In the genomic region with DNA sequence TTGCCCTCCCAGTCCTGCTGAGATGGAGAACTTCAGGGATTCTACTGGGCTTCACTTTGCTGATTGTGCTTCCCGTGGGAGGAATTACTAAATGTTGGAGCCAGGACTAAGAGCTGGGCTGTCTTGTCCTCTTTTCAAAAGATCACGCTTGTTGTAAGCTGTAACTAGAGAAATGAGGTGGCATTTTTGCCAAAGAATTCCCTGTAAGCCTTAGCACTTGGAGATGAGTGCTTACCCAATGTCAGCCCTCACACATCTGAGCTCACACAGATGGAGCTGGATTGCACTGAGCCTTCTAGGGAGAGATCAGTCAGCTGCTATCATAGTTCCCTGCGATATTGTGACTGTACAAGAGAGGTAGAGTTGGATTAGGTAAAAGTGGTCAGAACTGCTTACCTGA, we compare ENCODE assay signal across 20 mouse cellular contexts.
DNase-seq lines count a peak whose midpoint lies in the region; TF ChIP-seq lines count a peak whose summit lies in the region.
"Had no signal": no experiment of that assay in that cellular context is flagged by ENCODE, and none has a peak within 500 bp of the region (broad histone marks: within the 10 kb centered on the region; RNA-seq: fewer than 3 reads in every experiment).

No protein-coding gene starts in this region.

- TF ChIP-seq CTCF in left cerebral cortex, adult 2 months (IDR thresholded peaks at IDR 0.05), result no peak

- H3K27ac ChIP-seq in left cerebral cortex, adult 2 months, result peak overlapping the region; percentile 24; the same call in 1 of the 2 replicates
- H3K27ac ChIP-seq: forebrain, embryonic 10.5 days; forebrain, embryonic 13.5 days; hindbrain, embryonic 10.5 days; hindbrain, embryonic 13.5 days had no signal

- H3K4me3 ChIP-seq in left cerebral cortex, adult 2 months, result no peak overlapping the region
- H3K4me3 ChIP-seq: forebrain, embryonic 10.5 days; forebrain, embryonic 13.5 days; hindbrain, embryonic 10.5 days; hindbrain, embryonic 13.5 days had no signal

- peak; percentile 19 to 50 for DNase-seq in frontal cortex, postnatal 36 days (ENCODE audit: low spot score in 2 of 2)
- DNase-seq in frontal cortex, postnatal 14 days (ENCODE audit: low spot score in 2 of 2), result no peak
- DNase-seq in layer of hippocampus, adult 18-20 months (ENCODE audit: low spot score in 2 of 2), result peak; percentile 24 to 57
- no peak for DNase-seq in layer of hippocampus, postnatal 36 days
- no peak for DNase-seq in left cerebral cortex, adult 2 months (ENCODE audit: extremely low spot score in 1 of 2, low spot score in 2 of 2)
- no peak for DNase-seq in left cerebral cortex, postnatal 10 days (ENCODE audit: extremely low spot score in 1 of 2, low spot score in 2 of 2)
- DNase-seq in telencephalon, adult 2 months (ENCODE audit: low read depth, low spot score), result peak; percentile 51
- DNase-seq in adrenal gland, adult (ENCODE audit: inconsistent age in 2 of 2, low spot score in 1 of 2), result no peak
- DNase-seq: adrenal gland, adult 8-10 months; adrenal gland, postnatal 25 days; cerebellum, adult 18-20 months; cerebellum, adult 9-10 months; cerebellum, postnatal 14 days; gastrocnemius, postnatal 10 days; gastrocnemius, postnatal 36 days; heart, postnatal 36 days had no signal

- intact Hi-C loops in left cerebral cortex, adult 2 months (cut with DNase I), result no loop called here
- intact Hi-C loops in left cerebral cortex, postnatal 10 days (cut with DNase I), result no loop called here

Comparison
In these comparisons a context has a peak if more than half of its experiments do, and no peak if none do; other contexts are left out.
1. DNase-seq: peak in frontal cortex, postnatal 36 days (2 of 2), layer of hippocampus, adult 18-20 months (2 of 2) and telencephalon, adult 2 months (single experiment); none in frontal cortex, postnatal 14 days (0 of 2), layer of hippocampus, postnatal 36 days (0 of 2), left cerebral cortex, adult 2 months (0 of 2), left cerebral cortex, postnatal 10 days (0 of 2) and adrenal gland, adult (0 of 2).